Mouse (Mus musculus) lung, embryonic 14.5 days (tissue): ENCODE results near the gene Rnf126. TPM values are rescaled to one million over a fixed set of nuclear protein-coding genes. Genes with fewer than 3 reads are reported as not detected.

Experiments used
- ATAC-seq: fragments of 200-750 bp; cut with Nextera tagmentation; 2 replicates; pipeline ENCODE4 v1.8.0; 2017; ENCODE audit warnings: mild to moderate bottlenecking, moderate TSS enrichment, moderate library complexity; ENCODE audit not compliant: insufficient read depth
- DNase-seq: peaks from one replicate; pipeline ENCODE4 v3.0.0-alpha.2; 2015
- H3K27ac ChIP-seq: fragments of 300-500 bp; sonication (generic); 2 replicates; pipeline ENCODE4 v1.5.1; 2014; ENCODE audit warnings: low read depth, mild to moderate bottlenecking, moderate library complexity
- H3K27me3 ChIP-seq: fragments of 300-500 bp; sonication (generic); 2 replicates; pipeline ENCODE4 v1.6.1; 2014; ENCODE audit warnings: low read length, control low read depth; ENCODE audit not compliant: insufficient read depth
- H3K36me3 ChIP-seq: fragments of 300-500 bp; sonication (generic); 2 replicates; pipeline ENCODE4 v1.6.1; 2014; ENCODE audit warnings: control low read depth; ENCODE audit not compliant: insufficient read depth
- H3K4me1 ChIP-seq: fragments of 300-500 bp; sonication (generic); 2 replicates; pipeline ENCODE4 v1.6.1; 2014; ENCODE audit warnings: antibody characterized with exemption, control low read depth; ENCODE audit not compliant: insufficient read depth
- H3K4me2 ChIP-seq: fragments of 300-500 bp; sonication (generic); 2 replicates; pipeline ENCODE4 v1.6.1; 2014; ENCODE audit warnings: mild to moderate bottlenecking
- H3K4me3 ChIP-seq: fragments of 300-500 bp; sonication (generic); 2 replicates; pipeline ENCODE4 v1.5.1; 2014; ENCODE audit warnings: low read depth, low read length
- H3K9ac ChIP-seq: fragments of 300-500 bp; sonication (generic); 2 replicates; pipeline ENCODE4 v1.6.1; 2014
- H3K9me3 ChIP-seq: fragments of 300-500 bp; sonication (generic); 2 replicates; pipeline ENCODE4 v1.6.1; 2016; ENCODE audit warnings: low read depth, low read length, control low read depth
- CTCF ChIP-seq: IDR thresholded peaks from 2 replicates; pipeline ENCODE4 v1.5.1; 2016; ENCODE audit warnings: antibody characterized with exemption, low read depth
- WGBS: fragments of 180-500 bp; shearing (Covaris S2); extraction: QIAGEN DNeasy Blood & Tissue Kit; methylation state at CpG from one replicate; pipeline ENCODE4 v1.1.7; 2014; 5-methylcytosine and 5-hydroxymethylcytosine counted together
- polyA plus RNA-seq: library from polyadenylated mRNA; unstranded; fragments of >200 nt; fragmentation: Nextera tagmentation; extraction: Ambion mirVana; gene quantifications from 2 replicates; pipeline ENCODE4 v1.2.1, GENCODE M21; 2014

Gene Rnf126
- polyA plus RNA-seq, 1 experiment from 2014 or later, result 123 TPM

GRCm38 (mm10) chr10:79712499-79713126 is 54.1 kb downstream of the Rnf126 start:
- TF ChIP-seq CTCF, result peak; percentile 79
- no peak overlapping the region for H3K9ac ChIP-seq
- DNase-seq (peak; percentile 88), ATAC-seq (peak; percentile 63; the same call in 1 of the 2 replicates)
- 15% methylated on average over 4 of the region's 6 CpGs for WGBS
- no peak overlapping the region for H3K4me2 ChIP-seq
- H3K4me1 ChIP-seq, result 0 out of 2 replicates have a peak, but pooled peaks cover 4% of the 10 kb centered on the region
- no peak overlapping the region for H3K4me3 ChIP-seq
- H3K27ac ChIP-seq, result no peak overlapping the region
- H3K9me3 ChIP-seq, result no peaks in the 10 kb centered on the region
- H3K36me3 ChIP-seq, result peaks cover 44% of the 10 kb centered on the region
- H3K27me3 ChIP-seq, result peaks cover 27% of the 10 kb centered on the region

GRCm38 (mm10) chr10:79712029-79712428 is 54.7 kb downstream of the Rnf126 start:
- H3K4me1 ChIP-seq, result 0 out of 2 replicates have a peak, but pooled peaks cover under 1% of the 10 kb centered on the region
- 79% methylated on average over 1 of the region's 1 CpGs for WGBS
- no peak overlapping the region for H3K4me2 ChIP-seq
- TF ChIP-seq CTCF, result peak; percentile 52
- no peak overlapping the region for H3K4me3 ChIP-seq
- no peak overlapping the region for H3K27ac ChIP-seq
- H3K27me3 ChIP-seq, result peaks cover 21% of the 10 kb centered on the region
- peaks cover 49% of the 10 kb centered on the region for H3K36me3 ChIP-seq
- DNase-seq (no peak), ATAC-seq (0 out of 2 replicates have a peak, but pooled peaks have one; percentile 4)
- H3K9ac ChIP-seq, result no peak overlapping the region
- H3K9me3 ChIP-seq, result no peaks in the 10 kb centered on the region

- H3K27ac ChIP-seq, result no peak overlapping the region
- H3K9ac ChIP-seq, result peak overlapping the region; percentile 22; the same call in 1 of the 2 replicates
- H3K27me3 ChIP-seq, result no peaks in the 10 kb centered on the region
- H3K4me3 ChIP-seq, result no peak overlapping the region
- no peak for DNase-seq
- no peak for TF ChIP-seq CTCF
- peaks cover 62% of the 10 kb centered on the region for H3K36me3 ChIP-seq
- H3K4me1 ChIP-seq, result peaks cover 6% of the 10 kb centered on the region
- WGBS, result 48% methylated on average over 7 of the region's 7 CpGs
- no peak for ATAC-seq
- no peaks in the 10 kb centered on the region for H3K9me3 ChIP-seq
- no peak overlapping the region for H3K4me2 ChIP-seq
Observed at GRCm38 (mm10) chr10:79709307-79709706, 57.4 kb downstream of the Rnf126 start.

DNA sequence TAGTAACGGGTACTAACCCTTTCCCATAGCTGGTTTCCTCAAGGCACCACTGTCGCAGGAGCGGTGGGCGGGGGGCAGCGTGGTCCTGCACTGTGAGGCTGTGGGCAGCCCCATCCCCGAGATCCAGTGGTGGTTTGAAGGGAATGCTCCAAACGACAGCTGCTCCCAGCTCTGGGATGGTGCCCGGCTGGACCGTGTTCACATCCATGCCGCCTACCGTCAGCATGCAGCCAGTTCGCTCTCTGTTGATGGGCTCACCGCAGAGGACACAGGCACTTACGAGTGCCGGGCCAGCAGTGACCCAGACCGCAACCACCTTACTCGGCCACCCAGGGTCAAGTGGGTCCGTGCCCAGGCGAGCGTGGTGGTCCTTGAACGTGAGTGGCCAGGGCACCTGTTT is 58.1 kb downstream of the Rnf126 start:
- no peaks in the 10 kb centered on the region for H3K9me3 ChIP-seq
- peaks cover 62% of the 10 kb centered on the region for H3K36me3 ChIP-seq
- peaks cover 6% of the 10 kb centered on the region for H3K4me1 ChIP-seq
- H3K27me3 ChIP-seq, result no peaks in the 10 kb centered on the region
- H3K9ac ChIP-seq, result no peak overlapping the region
- no peak overlapping the region for H3K4me3 ChIP-seq
- no peak for TF ChIP-seq CTCF
- 83% methylated on average over 21 of the region's 21 CpGs for WGBS
- 0 out of 2 replicates have a peak overlapping the region, but pooled peaks have one; percentile 1 for H3K4me2 ChIP-seq
- ATAC-seq (no peak), DNase-seq (no peak)
- H3K27ac ChIP-seq, result no peak overlapping the region

Other genes starting within 250 kb of the Rnf126 start
- gene Plpp2, start 233.2 kb downstream of the Rnf126 start, polyA plus RNA-seq, result 34.9 and 37.1 TPM in 2 replicates
- 49.6 and 55.3 TPM in 2 replicates for gene Mier2, start 211.8 kb downstream of the Rnf126 start, polyA plus RNA-seq
- not detected in 2 replicates for gene Theg, start 179.6 kb downstream of the Rnf126 start, polyA plus RNA-seq
- not detected in 2 replicates for gene C2cd4c, start 152.9 kb downstream of the Rnf126 start, polyA plus RNA-seq
- gene Shc2, start 129.0 kb downstream of the Rnf126 start, polyA plus RNA-seq, result 5.8 and 7.1 TPM in 2 replicates
- not detected in 2 replicates for gene Odf3l2, start 121.2 kb downstream of the Rnf126 start, polyA plus RNA-seq
- 0.93 and 1.2 TPM in 2 replicates for gene Madcam1, start 102.4 kb downstream of the Rnf126 start, polyA plus RNA-seq
- gene Tpgs1, start 97.6 kb downstream of the Rnf126 start, polyA plus RNA-seq, result 56.4 and 62.4 TPM in 2 replicates
- gene Cdc34, start 84.8 kb downstream of the Rnf126 start, polyA plus RNA-seq, result 88.2 and 92.9 TPM in 2 replicates
- 0.24 and 0.84 TPM in 2 replicates for gene Gzmm, start 77.9 kb downstream of the Rnf126 start, polyA plus RNA-seq
- 842 and 871 TPM in 2 replicates for gene Bsg, start 62.5 kb downstream of the Rnf126 start, polyA plus RNA-seq
- gene Hcn2, start 50.3 kb downstream of the Rnf126 start, polyA plus RNA-seq, result 0.14 TPM in 1 of 2 replicates, not detected in the other
- gene Polrmt, start 20.4 kb downstream of the Rnf126 start, polyA plus RNA-seq, result 44.2 and 44.6 TPM in 2 replicates
- 0.30 and 0.41 TPM in 2 replicates for gene Fgf22, start 11.9 kb downstream of the Rnf126 start, polyA plus RNA-seq
- 12.2 and 12.4 TPM in 2 replicates for gene Fstl3, start 10.3 kb upstream of the Rnf126 start, polyA plus RNA-seq
- gene Prss57, start 24.0 kb upstream of the Rnf126 start, polyA plus RNA-seq, result 0.11 TPM in 1 of 2 replicates, not detected in the other
- gene Palm, start 26.6 kb upstream of the Rnf126 start, polyA plus RNA-seq, result 68.1 and 72.4 TPM in 2 replicates
- gene Misp, start 54.0 kb upstream of the Rnf126 start, polyA plus RNA-seq, result 5.0 and 6.1 TPM in 2 replicates
- gene Ptbp1, start 87.5 kb upstream of the Rnf126 start, polyA plus RNA-seq, result 355 and 366 TPM in 2 replicates
- gene Prtn3, start 107.5 kb upstream of the Rnf126 start, polyA plus RNA-seq, result 3.5 and 3.7 TPM in 2 replicates
- 31.3 and 37.4 TPM in 2 replicates for gene Plppr3, start 107.7 kb upstream of the Rnf126 start, polyA plus RNA-seq
- gene Elane, start 119.3 kb upstream of the Rnf126 start, polyA plus RNA-seq, result 0.18 and 0.26 TPM in 2 replicates
- not detected in 2 replicates for gene Cfd, start 123.9 kb upstream of the Rnf126 start, polyA plus RNA-seq
- 55.5 and 58.7 TPM in 2 replicates for gene Med16, start 142.0 kb upstream of the Rnf126 start, polyA plus RNA-seq
- 4.1 TPM in 1 of 2 replicates, not detected in the other for gene Gm26602, start 143.9 kb upstream of the Rnf126 start, polyA plus RNA-seq
- 0.70 and 1.2 TPM in 2 replicates for gene Kiss1r, start 150.0 kb upstream of the Rnf126 start, polyA plus RNA-seq
- 127 and 132 TPM in 2 replicates for gene R3hdm4, start 154.3 kb upstream of the Rnf126 start, polyA plus RNA-seq
- 5.1 and 5.4 TPM in 2 replicates for gene Arid3a, start 160.1 kb upstream of the Rnf126 start, polyA plus RNA-seq
- gene Wdr18, start 193.2 kb upstream of the Rnf126 start, polyA plus RNA-seq, result 113 and 124 TPM in 2 replicates
- 0.30 and 0.41 TPM in 2 replicates for gene Grin3b, start 203.8 kb upstream of the Rnf126 start, polyA plus RNA-seq
- 19.3 and 23.4 TPM in 2 replicates for gene Tmem259, start 217.4 kb upstream of the Rnf126 start, polyA plus RNA-seq
- 354 and 364 TPM in 2 replicates for gene Cnn2, start 221.6 kb upstream of the Rnf126 start, polyA plus RNA-seq
- 3.0 and 3.5 TPM in 2 replicates for gene Abca7, start 229.5 kb upstream of the Rnf126 start, polyA plus RNA-seq
- gene Arhgap45, start 249.7 kb upstream of the Rnf126 start, polyA plus RNA-seq, result 11.2 and 13.2 TPM in 2 replicates